Mouse (Mus musculus) telencephalon, adult 2 months (tissue): ENCODE measurements around the gene Men1.

Source experiments
- DNase-seq: peaks from one replicate; pipeline ENCODE4 v3.0.0-alpha.2; 2011; ENCODE audit warnings: low read depth, low spot score

The Men1 gene

GRCm38 (mm10) chr19:6390251-6390650 lies 55.5 kb downstream of the Men1 start:
- no peak for DNase-seq
